Mouse (Mus musculus) MEL (cell line): Measurements from ENCODE around the gene Znrf1.

Source experiments
- BHLHE40 ChIP-seq: IDR thresholded peaks from 2 replicates; pipeline ENCODE4 v1.6.1; 2012; ENCODE audit warnings: low read depth, mild to moderate bottlenecking, inconsistent platforms, low read length, improper control_type of control experiment, borderline replicate concordance
- CHD1 ChIP-seq: IDR thresholded peaks from 2 replicates; pipeline ENCODE4 v1.6.1; 2012; ENCODE audit warnings: low read depth, mild to moderate bottlenecking, inconsistent platforms, low read length, improper control_type of control experiment
- CTCF ChIP-seq, 3 experiments: IDR thresholded peaks in 2 of 3; conservative IDR thresholded peaks in 1 of 3; 2 replicates each; pipeline ENCODE4 v1.5.1; 2011 to 2012; ENCODE audit warnings: low read length in 3 of 3, low read depth in 2 of 3, mild to moderate bottlenecking in 2 of 3, improper control_type of control experiment in 1 of 3, inconsistent platforms in 1 of 3, mixed read lengths in 1 of 3, moderate library complexity in 1 of 3; ENCODE audit not compliant: control insufficient read depth in 1 of 3, insufficient read depth in 1 of 3, poor library complexity in 1 of 3, severe bottlenecking in 1 of 3
- GATA1 ChIP-seq: IDR thresholded peaks from 2 replicates; pipeline ENCODE4 v1.6.1; 2011; ENCODE audit warnings: low read depth, low read length, improper control_type of control experiment
- MAFK ChIP-seq: IDR thresholded peaks from 2 replicates; pipeline ENCODE4 v1.6.1; 2011; ENCODE audit warnings: low read depth, mild to moderate bottlenecking, low read length, improper control_type of control experiment, borderline replicate concordance
- MEF2A ChIP-seq: IDR thresholded peaks from 2 replicates; pipeline ENCODE4 v1.6.1; 2014; ENCODE audit warnings: low read depth, mild to moderate bottlenecking, inconsistent platforms, low read length, improper control_type of control experiment; ENCODE audit not compliant: poor library complexity, insufficient replicate concordance, severe bottlenecking; ENCODE audit errors: extremely low read depth
- POLR2AphosphoS2 ChIP-seq: IDR thresholded peaks from 2 replicates; pipeline ENCODE4 v1.6.1; 2011; ENCODE audit warnings: low read length, improper control_type of control experiment
- SIN3A ChIP-seq: IDR thresholded peaks from 2 replicates; pipeline ENCODE4 v1.6.1; 2012; ENCODE audit warnings: low read length, improper control_type of control experiment, inconsistent platforms
- SMC3 ChIP-seq: IDR thresholded peaks from 2 replicates; pipeline ENCODE4 v1.6.1; 2011; ENCODE audit warnings: low read depth, low read length, improper control_type of control experiment
- TAL1 ChIP-seq: IDR thresholded peaks from 2 replicates; pipeline ENCODE4 v1.6.1; 2012; ENCODE audit warnings: mild to moderate bottlenecking, inconsistent platforms, low read length, moderate library complexity, mixed read lengths
- USF1 ChIP-seq: IDR thresholded peaks from 2 replicates; pipeline ENCODE4 v1.6.1; 2014; ENCODE audit warnings: low read depth, mild to moderate bottlenecking, inconsistent platforms, low read length, improper control_type of control experiment, moderate library complexity
- ZMIZ1 ChIP-seq: IDR thresholded peaks from 2 replicates; pipeline ENCODE4 v1.6.1; 2012; ENCODE audit warnings: low read depth, mild to moderate bottlenecking, inconsistent platforms, low read length, improper control_type of control experiment, moderate library complexity

- TF ChIP-seq CTCF (IDR thresholded peaks at IDR 0.05 in 2 of 3, conservative IDR thresholded peaks at IDR 0.05 in 1 of 3; ENCODE audit: control insufficient read depth in 1 of 3, insufficient read depth in 1 of 3, low read depth in 2 of 3, low read length in 3 of 3, poor library complexity in 1 of 3, severe bottlenecking in 1 of 3): no peak
- no peak for TF ChIP-seq TAL1
- no peak for TF ChIP-seq GATA1
- no peak for TF ChIP-seq USF1
- TF ChIP-seq SIN3A: no peak
- TF ChIP-seq BHLHE40: no peak
- TF ChIP-seq SMC3: no peak
- TF ChIP-seq MAFK: no peak
- TF ChIP-seq ZMIZ1: no peak
- TF ChIP-seq POLR2AphosphoS2: no peak
- TF ChIP-seq CHD1: no peak
- TF ChIP-seq MEF2A: no peak
Measured at GRCm38 (mm10) chr8:111592390-111592910, 56.6 kb downstream of the Znrf1 start.
